In the genomic region with DNA sequence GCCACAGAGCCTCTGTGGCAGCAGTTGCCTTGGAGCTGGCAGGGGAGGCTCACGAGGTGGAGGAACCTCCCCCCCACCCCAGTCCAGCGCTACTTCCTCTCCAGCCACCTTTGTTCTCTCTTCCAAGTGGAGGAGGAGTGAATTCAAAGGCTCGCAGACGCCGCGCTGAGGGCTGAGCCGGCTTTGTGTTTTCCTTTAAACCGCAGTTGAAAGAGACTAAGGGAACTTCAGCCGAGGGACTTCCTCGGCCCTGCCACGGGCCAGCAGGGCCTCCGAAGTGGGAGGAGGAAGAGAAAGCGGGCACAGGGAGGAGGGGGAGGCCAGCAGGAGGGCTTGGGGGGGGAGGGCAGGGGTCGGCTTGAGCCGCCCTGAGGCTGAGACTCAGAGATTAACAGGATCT, we compare ENCODE assay signal across 9 mouse cellular contexts. TPM values are rescaled to one million over a fixed set of nuclear protein-coding genes. Genes with fewer than 3 reads are reported as not detected.
A peak's percentile ranks its signal among the peaks of the same experiment; 100 is the strongest.
DNase-seq lines count a peak whose midpoint lies in the region; ATAC-seq and TF ChIP-seq lines count a peak whose summit lies in the region.
"Had no signal": no experiment of that assay in that cellular context is flagged by ENCODE, and none has a peak within 500 bp of the region (broad histone marks: within the 10 kb centered on the region; RNA-seq: fewer than 3 reads in every experiment).

No protein-coding gene starts in this region.

- H3K27ac ChIP-seq in heart, embryonic 11.5 days (ENCODE audit: low read depth, low read length) = no peak overlapping the region
- H3K27ac ChIP-seq in embryonic facial prominence, embryonic 10.5 days (replicated peaks) = peak overlapping the region; percentile 85
- no peak overlapping the region for H3K27ac ChIP-seq in kidney, embryonic 14.5 days (ENCODE audit: low read depth, low read length)
- no peak overlapping the region; the same call in 1 of the 2 replicates for H3K27ac ChIP-seq in midbrain, postnatal 0 days (ENCODE audit: low read depth, low read length)
- H3K27ac ChIP-seq: embryonic facial prominence, embryonic 15.5 days had no signal

- TF ChIP-seq CTCF in midbrain, postnatal 0 days (IDR thresholded peaks at IDR 0.05) = no peak

- 0 out of 2 replicates have a peak overlapping the region, but pooled peaks have one; percentile 17 for H3K4me3 ChIP-seq in heart, embryonic 11.5 days (ENCODE audit: low read depth, low read length)
- peak overlapping the region; percentile 25 for H3K4me3 ChIP-seq in embryonic facial prominence, embryonic 10.5 days
- no peak overlapping the region for H3K4me3 ChIP-seq in kidney, embryonic 14.5 days (ENCODE audit: low read length)
- no peak overlapping the region for H3K4me3 ChIP-seq in midbrain, postnatal 0 days (ENCODE audit: low read depth, low read length)
- H3K4me3 ChIP-seq: embryonic facial prominence, embryonic 15.5 days had no signal

- peaks cover 49% of the 10 kb centered on the region for H3K27me3 ChIP-seq in heart, embryonic 11.5 days (ENCODE audit: control insufficient read depth, insufficient read depth, low read length)
- H3K27me3 ChIP-seq in embryonic facial prominence, embryonic 10.5 days (replicated peaks; ENCODE audit: low read depth, poor library complexity, severe bottlenecking) = peaks cover 84% of the 10 kb centered on the region
- peaks cover 14% of the 10 kb centered on the region; the same call in 1 of the 2 replicates for H3K27me3 ChIP-seq in kidney, embryonic 14.5 days (ENCODE audit: control insufficient read depth, insufficient read depth, low read length)
- no peaks in the 10 kb centered on the region for H3K27me3 ChIP-seq in midbrain, postnatal 0 days (ENCODE audit: insufficient read depth, low read length)

- peak overlapping the region; percentile 44 for H3K4me2 ChIP-seq in heart, embryonic 11.5 days
- peak overlapping the region; percentile 29 for H3K4me2 ChIP-seq in kidney, embryonic 14.5 days (replicated peaks; ENCODE audit: low read depth, low read length)
- H3K4me2 ChIP-seq in midbrain, postnatal 0 days (ENCODE audit: low read depth, low read length, poor library complexity, severe bottlenecking) = no peak overlapping the region
- H3K4me2 ChIP-seq: embryonic facial prominence, embryonic 15.5 days had no signal

- H3K36me3 ChIP-seq in heart, embryonic 11.5 days (ENCODE audit: control insufficient read depth, insufficient read depth, low read length) = no peaks in the 10 kb centered on the region
- H3K36me3 ChIP-seq in embryonic facial prominence, embryonic 10.5 days (replicated peaks) = no peaks in the 10 kb centered on the region
- H3K36me3 ChIP-seq in kidney, embryonic 14.5 days (ENCODE audit: control insufficient read depth, insufficient read depth, low read length) = no peaks in the 10 kb centered on the region
- H3K36me3 ChIP-seq in midbrain, postnatal 0 days (ENCODE audit: insufficient read depth, low read length) = no peaks in the 10 kb centered on the region
- H3K36me3 ChIP-seq: embryonic facial prominence, embryonic 15.5 days had no signal

- no peak for ATAC-seq in heart, embryonic 11.5 days (replicated peaks; ENCODE audit: insufficient number of reproducible peaks, low FRiP score, low TSS enrichment)
- no peak for ATAC-seq in kidney, embryonic 14.5 days (ENCODE audit: low FRiP score, low TSS enrichment)
- ATAC-seq in midbrain, postnatal 0 days (ENCODE audit: low FRiP score) = no peak; the same call in 1 of the 2 replicates

- DNase-seq in heart, adult 11 months = no peak
- DNase-seq in embryonic facial prominence, embryonic 10.5 days (ENCODE audit: low spot score) = peak; percentile 73
- DNase-seq in midbrain, postnatal 0 days (ENCODE audit: low spot score) = peak; percentile 55
- DNase-seq in urinary bladder, postnatal 36 days (ENCODE audit: low spot score in 2 of 2) = no peak
- no peak for DNase-seq in thymus, postnatal 4 days
- DNase-seq in layer of hippocampus, postnatal 10 days (ENCODE audit: low spot score in 2 of 2) = no peak

- no peaks in the 10 kb centered on the region for H3K9me3 ChIP-seq in heart, embryonic 11.5 days (replicated peaks; ENCODE audit: control insufficient read depth, low read length)
- no peaks in the 10 kb centered on the region for H3K9me3 ChIP-seq in embryonic facial prominence, embryonic 10.5 days
- no peaks in the 10 kb centered on the region for H3K9me3 ChIP-seq in kidney, embryonic 14.5 days (ENCODE audit: control insufficient read depth, low read length)
- H3K9me3 ChIP-seq in midbrain, postnatal 0 days (ENCODE audit: low read length) = no peaks in the 10 kb centered on the region
- H3K9me3 ChIP-seq: embryonic facial prominence, embryonic 15.5 days had no signal

- WGBS in heart, embryonic 11.5 days (ENCODE audit: insufficient replicate concordance) = 0% methylated on average over 15 of the region's 15 CpGs
- under 1% methylated on average over 15 of the region's 15 CpGs for WGBS in embryonic facial prominence, embryonic 10.5 days
- under 1% methylated on average over 13 of the region's 15 CpGs for WGBS in kidney, embryonic 14.5 days
- WGBS in midbrain, postnatal 0 days = 7% methylated on average over 15 of the region's 15 CpGs

- H3K4me1 ChIP-seq in heart, embryonic 11.5 days (ENCODE audit: control insufficient read depth, insufficient read depth, low read length) = peaks cover 21% of the 10 kb centered on the region
- H3K4me1 ChIP-seq in embryonic facial prominence, embryonic 10.5 days = peaks cover 74% of the 10 kb centered on the region
- peaks cover 21% of the 10 kb centered on the region for H3K4me1 ChIP-seq in kidney, embryonic 14.5 days (ENCODE audit: control insufficient read depth, insufficient read depth, low read length)
- H3K4me1 ChIP-seq in midbrain, postnatal 0 days (ENCODE audit: insufficient read depth, low read length) = peaks cover 13% of the 10 kb centered on the region

- H3K9ac ChIP-seq in heart, embryonic 11.5 days (ENCODE audit: low read depth, low read length) = no peak overlapping the region
- H3K9ac ChIP-seq in kidney, embryonic 14.5 days (ENCODE audit: low read depth, low read length) = peak overlapping the region; percentile 34
- H3K9ac ChIP-seq in midbrain, postnatal 0 days (replicated peaks; ENCODE audit: low read length, poor library complexity, severe bottlenecking) = no peak overlapping the region
- H3K9ac ChIP-seq: embryonic facial prominence, embryonic 15.5 days had no signal

RNA-seq across cellular contexts. Expression of gene 1700025C18Rik, which starts 43.0 kb away (rescaled TPM):
- not detected in 2 replicates for polyA plus RNA-seq in heart, embryonic 11.5 days (2014; fragmentation: Nextera tagmentation; extraction: Ambion mirVana)
- polyA plus RNA-seq in embryonic facial prominence, embryonic 10.5 days (2016; fragmentation: Nextera tagmentation; extraction: Ambion mirVana) = not detected in 2 replicates
- not detected in 2 replicates for polyA plus RNA-seq in kidney, embryonic 14.5 days (2014; fragmentation: Nextera tagmentation; extraction: Ambion mirVana)
- total RNA-seq in midbrain, postnatal 0 days (2014; rRNA removed) = not detected in 2 replicates
- not detected in 2 replicates for polyA plus RNA-seq in midbrain, postnatal 0 days (2015; fragmentation: Nextera tagmentation; extraction: Ambion mirVana)
- not detected for total RNA-seq in layer of hippocampus, postnatal 10 days (2021)
- polyA plus RNA-seq: embryonic facial prominence, embryonic 15.5 days had no signal

Comparison
In these comparisons a context has a peak if more than half of its experiments do, and no peak if none do; other contexts are left out.
1. H3K4me3 ChIP-seq: peak in heart, embryonic 11.5 days (single experiment) and embryonic facial prominence, embryonic 10.5 days (single experiment); none in kidney, embryonic 14.5 days (single experiment) and midbrain, postnatal 0 days (single experiment).
2. DNase-seq: peak in embryonic facial prominence, embryonic 10.5 days (single experiment) and midbrain, postnatal 0 days (single experiment); none in heart, adult 11 months (single experiment), urinary bladder, postnatal 36 days (0 of 2), thymus, postnatal 4 days (single experiment) and layer of hippocampus, postnatal 10 days (0 of 2).